Mouse (Mus musculus): ENCODE measurements around the gene 4932438H23Rik. TPM values are rescaled to one million over a fixed set of nuclear protein-coding genes. Genes with fewer than 3 reads are reported as not detected.

The 4932438H23Rik gene
- 0.14 and 0.31 TPM in 2 replicates for polyA plus RNA-seq (2015; fragmentation: Nextera tagmentation; extraction: Ambion mirVana)

- DNase-seq (ENCODE audit: low spot score): no peak
Measured at GRCm38 (mm10) chr16:91095022-91095421, at the start of gene 4932438H23Rik. 4932438H23Rik (minus strand) TSS chr16:91095122.

DNA sequence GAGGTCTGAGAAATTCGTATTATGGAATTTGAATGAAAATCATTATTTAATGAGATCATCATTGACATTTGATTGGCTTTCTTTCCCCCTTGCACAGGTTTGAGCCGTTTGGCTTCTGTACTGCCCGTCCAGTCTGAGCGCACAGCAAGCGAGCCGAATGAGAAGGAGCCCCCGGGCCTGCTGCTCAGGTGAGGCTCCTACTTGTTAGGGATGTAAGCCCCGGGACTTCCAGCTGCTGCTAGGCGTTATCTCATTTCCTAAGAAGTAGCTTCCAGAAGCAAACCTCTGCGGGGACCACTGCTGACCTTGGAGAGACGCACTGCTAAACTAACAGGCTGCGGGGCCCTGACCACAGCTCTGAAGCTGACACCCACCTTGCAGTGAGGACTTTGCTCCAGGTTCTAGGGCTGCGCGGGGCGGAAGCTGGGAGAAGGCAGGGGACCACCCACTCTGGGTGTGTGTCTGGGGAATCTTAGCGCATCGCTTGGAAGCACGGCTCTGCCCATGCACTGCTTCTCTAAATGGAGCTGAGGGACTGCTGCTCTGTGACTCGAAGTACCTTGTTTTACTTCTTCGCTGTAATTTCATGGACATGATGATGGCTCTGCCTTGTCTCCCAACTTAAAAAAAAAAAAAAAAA, 46.2 kb upstream of the 4932438H23Rik start:
- DNase-seq (ENCODE audit: low spot score): no peak

DNA sequence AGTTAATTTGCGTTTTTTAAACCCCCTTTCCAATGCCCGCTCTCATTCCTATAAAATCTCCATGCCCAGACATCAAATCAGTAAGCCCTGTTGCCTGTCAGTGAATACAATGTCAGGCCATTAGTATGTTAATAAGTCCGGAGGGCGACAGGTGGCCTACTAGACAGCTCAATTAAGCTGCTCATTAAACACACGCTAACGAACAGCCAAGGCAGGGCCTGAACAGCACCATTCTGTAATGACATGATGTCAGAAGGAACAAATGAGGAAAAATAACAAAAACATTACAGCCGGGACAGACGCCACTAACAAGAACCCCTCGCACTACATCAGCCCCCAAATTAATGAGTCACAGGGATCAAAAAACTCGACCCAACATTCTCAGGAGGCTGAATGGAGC, 45.5 kb upstream of the 4932438H23Rik start:
- no peak for DNase-seq (ENCODE audit: low spot score)

- DNase-seq (ENCODE audit: low spot score): no peak
Measured at GRCm38 (mm10) chr16:91140056-91140455, 45.1 kb upstream of the 4932438H23Rik start.

GRCm38 (mm10) chr16:91139481-91139880, 44.6 kb upstream of the 4932438H23Rik start:
- DNase-seq (ENCODE audit: low spot score): no peak

GRCm38 (mm10) chr16:91138736-91139135, 43.8 kb upstream of the 4932438H23Rik start:
- DNase-seq (ENCODE audit: low spot score): no peak

DNA sequence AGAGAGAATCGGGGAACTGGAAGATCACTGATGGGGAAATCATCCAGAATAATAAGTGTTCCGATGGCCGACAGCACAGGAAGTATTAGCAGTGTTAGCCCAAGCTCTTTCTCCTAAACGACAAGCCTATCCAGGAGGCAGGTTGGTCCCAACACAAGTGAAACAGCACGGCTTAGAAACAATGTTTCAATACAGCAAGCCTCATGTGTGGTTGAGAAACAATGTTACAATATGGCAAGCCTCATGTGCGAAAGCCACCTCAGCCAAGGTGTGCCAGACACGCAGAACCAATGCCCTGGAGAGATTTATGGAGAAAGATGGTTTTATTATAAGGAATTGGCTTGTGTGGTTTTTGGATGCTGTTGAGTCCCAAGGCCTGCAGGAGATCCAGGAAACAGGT, 43.2 kb upstream of the 4932438H23Rik start:
- DNase-seq (ENCODE audit: low spot score): no peak

DNA sequence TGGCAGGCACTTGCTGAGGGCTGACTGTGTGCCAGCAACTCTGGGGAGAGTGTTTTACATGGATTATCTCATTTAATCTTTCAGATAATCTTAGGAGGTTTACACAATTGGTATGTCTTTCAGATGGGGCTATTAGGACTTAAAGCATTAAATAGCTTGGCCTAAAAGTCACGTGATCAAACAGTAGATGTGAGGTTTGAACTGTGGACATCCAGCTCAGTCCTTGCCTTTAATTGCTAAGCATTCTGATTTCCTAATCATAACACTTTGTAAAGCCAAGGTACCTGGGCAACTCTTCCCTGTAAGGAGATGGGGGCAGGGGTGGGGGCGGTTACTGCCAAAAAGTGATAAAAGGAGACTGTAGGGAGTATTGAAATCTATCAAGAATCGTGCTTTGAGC, 41.7 kb upstream of the 4932438H23Rik start:
- DNase-seq (ENCODE audit: low spot score): no peak

- DNase-seq (ENCODE audit: low spot score): no peak
Measured at GRCm38 (mm10) chr16:91129916-91130315, 35.0 kb upstream of the 4932438H23Rik start.

DNA sequence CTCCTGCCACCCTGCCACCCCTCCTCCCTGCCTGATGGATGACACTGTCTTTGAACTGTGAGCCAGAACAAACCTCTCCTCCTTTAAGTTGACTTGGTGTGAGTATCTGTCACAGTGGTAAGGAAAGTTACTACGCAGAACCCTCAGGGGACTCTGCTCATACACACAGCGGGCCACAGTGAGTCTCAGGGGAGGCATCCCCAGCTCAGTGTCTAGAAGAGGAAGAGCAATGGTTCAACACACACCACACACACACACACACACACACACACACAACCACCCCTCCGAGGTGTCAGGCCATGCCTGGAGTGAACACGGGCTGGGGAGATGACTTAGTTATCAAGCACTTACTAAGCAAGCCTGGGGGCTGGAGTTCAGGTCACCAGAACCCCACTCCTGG, 33.5 kb upstream of the 4932438H23Rik start:
- DNase-seq (ENCODE audit: low spot score): no peak

DNA sequence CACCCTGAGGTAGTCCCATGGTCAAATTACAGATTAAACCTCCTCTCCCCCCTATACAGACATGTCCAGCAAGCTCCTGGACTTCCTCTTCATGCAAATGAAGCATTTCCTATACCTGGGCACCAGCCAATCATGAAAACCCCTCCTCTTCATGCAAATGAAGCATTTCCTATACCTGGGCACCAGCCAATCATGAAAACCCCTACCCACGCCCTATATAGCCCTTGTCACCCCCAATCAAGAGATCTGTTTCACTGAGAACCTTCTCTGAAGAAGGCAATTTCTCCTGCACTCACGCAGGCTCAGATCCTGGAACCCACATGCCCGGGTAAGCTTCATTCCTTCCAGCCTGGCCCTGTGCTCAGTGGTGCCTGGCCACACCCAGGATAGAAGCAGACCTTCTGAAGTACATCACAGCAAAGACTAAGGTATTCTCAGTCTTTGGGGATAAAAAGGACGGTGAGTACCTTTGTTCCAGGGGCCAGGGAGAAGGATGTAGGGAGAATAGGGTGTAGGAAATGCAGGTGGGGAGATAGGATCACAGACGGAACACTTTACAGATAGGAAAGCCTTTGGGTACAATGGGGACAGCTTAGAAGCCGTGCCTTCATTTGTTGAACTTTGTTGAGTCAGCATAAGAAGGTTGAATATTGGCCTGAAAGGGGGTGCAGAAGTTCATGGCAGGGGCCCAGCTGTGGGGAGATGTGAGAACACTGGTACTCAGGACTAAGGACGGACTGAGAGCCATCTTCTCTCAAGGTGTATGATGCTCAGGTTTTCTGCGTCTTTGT, 32.0 kb upstream of the 4932438H23Rik start:
- no peak for DNase-seq (ENCODE audit: low spot score)

DNA sequence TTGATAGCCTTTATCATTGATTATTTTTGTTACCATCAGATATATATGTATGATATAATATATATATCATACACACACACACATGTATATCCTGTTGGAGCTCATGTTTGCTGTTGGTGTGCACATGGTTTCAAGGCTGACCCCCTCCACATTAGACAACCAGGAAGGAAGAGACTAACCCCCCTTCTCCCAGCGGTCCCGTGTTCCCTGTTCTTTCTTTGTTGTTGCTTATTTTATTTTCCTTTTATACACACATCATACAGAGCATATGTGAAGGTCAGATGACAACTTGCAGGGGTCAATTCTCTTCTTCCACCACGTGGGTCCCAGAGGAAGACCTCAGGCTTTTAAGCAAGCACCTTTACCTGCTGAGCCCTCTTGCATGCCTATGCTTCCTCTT, 29.3 kb upstream of the 4932438H23Rik start:
- no peak for DNase-seq (ENCODE audit: low spot score)

DNA sequence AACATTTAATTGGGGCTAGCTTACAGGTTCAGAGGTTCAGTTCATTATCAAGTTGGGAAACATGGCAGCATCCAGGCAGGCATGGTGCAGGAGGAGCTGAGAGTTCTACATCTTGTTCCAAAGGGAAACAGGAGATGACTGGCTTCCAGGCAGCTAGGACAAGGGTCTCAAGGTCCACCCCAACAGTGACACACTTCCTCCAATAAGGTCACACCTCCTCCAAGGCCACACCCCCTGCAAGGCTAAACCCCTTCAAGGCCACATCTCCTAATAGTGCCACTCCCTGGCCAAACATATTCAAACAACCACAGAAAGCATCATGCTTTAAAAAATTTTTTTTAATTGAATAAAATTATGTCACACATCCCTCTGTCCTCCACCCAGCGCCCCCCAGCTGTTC, 28.9 kb upstream of the 4932438H23Rik start:
- no peak for DNase-seq (ENCODE audit: low spot score)

GRCm38 (mm10) chr16:91119879-91120278, 25.0 kb upstream of the 4932438H23Rik start:
- no peak for DNase-seq (ENCODE audit: low spot score)

- DNase-seq (ENCODE audit: low spot score): no peak
Measured at GRCm38 (mm10) chr16:91116696-91117095, 21.8 kb upstream of the 4932438H23Rik start.

DNA sequence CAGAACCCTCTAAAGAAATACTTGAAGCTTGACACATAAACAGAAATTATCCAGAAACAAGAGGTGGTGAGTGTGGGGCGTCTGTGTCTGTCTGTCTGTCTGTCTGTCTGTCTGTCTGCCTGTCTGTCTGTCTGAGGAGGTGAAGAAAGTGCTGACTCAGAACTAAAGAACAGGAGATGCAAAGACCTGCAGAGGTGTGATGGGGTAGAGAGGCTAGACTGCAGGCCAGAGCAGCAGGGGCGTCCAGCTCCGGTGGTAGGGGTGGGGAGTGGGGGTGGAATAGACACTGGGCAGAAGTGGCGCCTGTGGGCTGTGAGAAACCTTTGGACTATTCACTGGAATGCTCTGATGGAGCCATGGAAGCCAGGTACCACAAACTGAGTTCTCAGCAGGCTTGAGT, 21.1 kb upstream of the 4932438H23Rik start:
- no peak for DNase-seq (ENCODE audit: low spot score)

GRCm38 (mm10) chr16:91110999-91111535, 16.1 kb upstream of the 4932438H23Rik start:
- no peak for DNase-seq (ENCODE audit: low spot score)

GRCm38 (mm10) chr16:91107608-91108007, 12.7 kb upstream of the 4932438H23Rik start:
- DNase-seq (ENCODE audit: low spot score): no peak

GRCm38 (mm10) chr16:91105481-91106051, 10.6 kb upstream of the 4932438H23Rik start:
- no peak for DNase-seq (ENCODE audit: low spot score)

GRCm38 (mm10) chr16:91104821-91105480, 10.0 kb upstream of the 4932438H23Rik start:
- DNase-seq (ENCODE audit: low spot score): no peak

- DNase-seq (ENCODE audit: low spot score): no peak
Measured at GRCm38 (mm10) chr16:91103386-91103785, 8.5 kb upstream of the 4932438H23Rik start.

- DNase-seq (ENCODE audit: low spot score): no peak
Measured at GRCm38 (mm10) chr16:91100484-91100883, 5.6 kb upstream of the 4932438H23Rik start.
